Mouse (Mus musculus): ENCODE measurements around the gene Klhdc1.

- TF ChIP-seq CTCF (IDR thresholded peaks at IDR 0.05; ENCODE audit: borderline replicate concordance, control insufficient read depth, extremely low read depth, insufficient read depth, low read length, poor library complexity) (no peak), POLR2A (IDR thresholded peaks at IDR 0.05; ENCODE audit: control insufficient read depth, extremely low read depth, insufficient read depth, low read length, poor library complexity) (no peak)
Observed at GRCm38 (mm10) chr12:69300391-69300790, 59.4 kb downstream of the Klhdc1 start.

All from thymus, adult 2 months (tissue).